Mouse (Mus musculus) lung, postnatal 10 days (tissue): Measurements from ENCODE around the gene Zfyve1.
A peak's percentile ranks its signal among the peaks of the same experiment; 100 is the strongest.

Experiments used
- DNase-seq: peaks from one replicate; pipeline ENCODE4 v3.0.0; 2021

Gene Zfyve1

GRCm38 (mm10) chr12:83520311-83520890 lies 76.6 kb downstream of the Zfyve1 start, which contains the start of gene Dcaf4:
Gene Dcaf4 (plus strand): TSS chr12:83520466.
- DNase-seq: peak; percentile 100

- no peak for DNase-seq
These were observed 79.4 kb downstream of the Zfyve1 start for GRCm38 (mm10) chr12:83517580-83517979.

GRCm38 (mm10) chr12:83514216-83514615 lies 82.8 kb downstream of the Zfyve1 start:
- no peak for DNase-seq

GRCm38 (mm10) chr12:83513185-83513584 lies 83.8 kb downstream of the Zfyve1 start:
- peak; percentile 45 for DNase-seq

GRCm38 (mm10) chr12:83512783-83513182 lies 84.2 kb downstream of the Zfyve1 start:
- DNase-seq: no peak

- DNase-seq: no peak
These were observed 86.4 kb downstream of the Zfyve1 start for GRCm38 (mm10) chr12:83510586-83510985.

GRCm38 (mm10) chr12:83506543-83506942 lies 90.5 kb downstream of the Zfyve1 start:
- DNase-seq: no peak

- peak; percentile 81 for DNase-seq
These were observed 94.8 kb downstream of the Zfyve1 start for GRCm38 (mm10) chr12:83502190-83502589.

- no peak for DNase-seq
These were observed 97.8 kb downstream of the Zfyve1 start for GRCm38 (mm10) chr12:83499256-83499655.

GRCm38 (mm10) chr12:83497959-83498358 lies 99.1 kb downstream of the Zfyve1 start:
- DNase-seq: no peak

GRCm38 (mm10) chr12:83496736-83497135 lies 100.3 kb downstream of the Zfyve1 start:
- no peak for DNase-seq
